Mouse (Mus musculus): ENCODE data around the gene Ubtd1. TPM values are rescaled to one million over a fixed set of nuclear protein-coding genes. Genes with fewer than 3 reads are reported as not detected.

The Ubtd1 gene
- polyA plus RNA-seq (2015; fragmentation: Nextera tagmentation; extraction: Ambion mirVana), result 13.4 and 14.8 TPM in 2 replicates

GRCm38 (mm10) chr19:41981595-41981927 lies at the start of gene Ubtd1:
Gene Ubtd1, plus strand, starts transcription at chr19:41981763.
- peak within 1 kb of the TSS; percentile 96 for H3K4me3 ChIP-seq (replicated peaks; ENCODE audit: low read length)
- no peak for ATAC-seq (ENCODE audit: insufficient read depth, low FRiP score)
- peak within 1 kb of the TSS; percentile 88 for H3K4me2 ChIP-seq (ENCODE audit: low read depth, low read length)
- peak within 1 kb of the TSS; percentile 91 for H3K9ac ChIP-seq (ENCODE audit: low read length)
- no peaks in the 10 kb centered on the region for H3K27me3 ChIP-seq (ENCODE audit: control insufficient read depth, insufficient read depth, low read length)
- peaks cover 12% of the 10 kb centered on the region for H3K4me1 ChIP-seq (ENCODE audit: control insufficient read depth, insufficient read depth, low read length)
- no peaks in the 10 kb centered on the region for H3K36me3 ChIP-seq (ENCODE audit: control insufficient read depth, insufficient read depth, low read length)
- H3K27ac ChIP-seq (ENCODE audit: low read length), result peak within 1 kb of the TSS; percentile 93
- H3K9me3 ChIP-seq (replicated peaks; ENCODE audit: control insufficient read depth, low read length), result no peaks in the 10 kb centered on the region
- 0% methylated on average over 33 of the region's 33 CpGs for WGBS

GRCm38 (mm10) chr19:41932686-41933085 lies 48.9 kb upstream of the Ubtd1 start:
- peak overlapping the region; percentile 96 for H3K4me3 ChIP-seq (replicated peaks; ENCODE audit: low read length)
- WGBS, result under 1% methylated on average over 28 of the region's 28 CpGs
- peak overlapping the region; percentile 87 for H3K4me2 ChIP-seq (ENCODE audit: low read depth, low read length)
- no peaks in the 10 kb centered on the region for H3K36me3 ChIP-seq (ENCODE audit: control insufficient read depth, insufficient read depth, low read length)
- peak overlapping the region; percentile 27; the same call in 1 of the 2 replicates for H3K27ac ChIP-seq (ENCODE audit: low read length)
- H3K9ac ChIP-seq (ENCODE audit: low read length), result peak overlapping the region; percentile 87
- ATAC-seq (ENCODE audit: insufficient read depth, low FRiP score), result no peak
- peaks cover 15% of the 10 kb centered on the region for H3K4me1 ChIP-seq (ENCODE audit: control insufficient read depth, insufficient read depth, low read length)
- H3K27me3 ChIP-seq (ENCODE audit: control insufficient read depth, insufficient read depth, low read length), result no peaks in the 10 kb centered on the region
- no peaks in the 10 kb centered on the region for H3K9me3 ChIP-seq (replicated peaks; ENCODE audit: control insufficient read depth, low read length)

- Histone ChIP-seq H3K4me2 (ENCODE audit: low read depth, low read length) (peak within 1 kb of the TSS; percentile 87), H3K9ac (ENCODE audit: low read length) (peak within 1 kb of the TSS; percentile 87), H3K36me3 (ENCODE audit: control insufficient read depth, insufficient read depth, low read length) (no peaks in the 10 kb centered on the region), H3K4me1 (ENCODE audit: control insufficient read depth, insufficient read depth, low read length) (peaks cover 15% of the 10 kb centered on the region), H3K9me3 (replicated peaks; ENCODE audit: control insufficient read depth, low read length) (no peaks in the 10 kb centered on the region), H3K27me3 (ENCODE audit: control insufficient read depth, insufficient read depth, low read length) (no peaks in the 10 kb centered on the region), H3K4me3 (replicated peaks; ENCODE audit: low read length) (peak within 1 kb of the TSS; percentile 96), H3K27ac (ENCODE audit: low read length) (peak within 1 kb of the TSS; percentile 27; the same call in 1 of the 2 replicates)
- WGBS, result under 1% methylated on average over 47 of the region's 47 CpGs
- ATAC-seq (ENCODE audit: insufficient read depth, low FRiP score), result peak; percentile 100
These were observed 48.1 kb upstream of the Ubtd1 start, which contains the start of the genes Exosc1 and Zdhhc16 for GRCm38 (mm10) chr19:41933179-41934086. Gene Exosc1, minus strand, starts transcription at chr19:41933423. Gene Zdhhc16, plus strand, starts transcription at chr19:41933480.

- Histone ChIP-seq H3K4me3 (replicated peaks; ENCODE audit: low read length) (peak overlapping the region; percentile 96), H3K27ac (ENCODE audit: low read length) (no peak overlapping the region), H3K36me3 (ENCODE audit: control insufficient read depth, insufficient read depth, low read length) (no peaks in the 10 kb centered on the region), H3K9ac (ENCODE audit: low read length) (peak overlapping the region; percentile 87), H3K27me3 (ENCODE audit: control insufficient read depth, insufficient read depth, low read length) (no peaks in the 10 kb centered on the region), H3K4me2 (ENCODE audit: low read depth, low read length) (peak overlapping the region; percentile 74), H3K4me1 (ENCODE audit: control insufficient read depth, insufficient read depth, low read length) (peaks cover 15% of the 10 kb centered on the region), H3K9me3 (replicated peaks; ENCODE audit: control insufficient read depth, low read length) (no peaks in the 10 kb centered on the region)
- 32% methylated on average over 6 of the region's 6 CpGs for WGBS
- ATAC-seq (ENCODE audit: insufficient read depth, low FRiP score), result no peak
These were observed 47.4 kb upstream of the Ubtd1 start for GRCm38 (mm10) chr19:41934124-41934523.

- Histone ChIP-seq H3K4me3 (replicated peaks; ENCODE audit: low read length) (no peak overlapping the region), H3K9ac (ENCODE audit: low read length) (no peak overlapping the region), H3K27me3 (ENCODE audit: control insufficient read depth, insufficient read depth, low read length) (no peaks in the 10 kb centered on the region), H3K27ac (ENCODE audit: low read length) (no peak overlapping the region), H3K36me3 (ENCODE audit: control insufficient read depth, insufficient read depth, low read length) (peaks cover 4% of the 10 kb centered on the region; the same call in 1 of the 2 replicates), H3K4me2 (ENCODE audit: low read depth, low read length) (no peak overlapping the region), H3K9me3 (replicated peaks; ENCODE audit: control insufficient read depth, low read length) (no peaks in the 10 kb centered on the region), H3K4me1 (ENCODE audit: control insufficient read depth, insufficient read depth, low read length) (peaks cover 15% of the 10 kb centered on the region)
- WGBS, result 81% methylated on average over 1 of the region's 1 CpGs
- no peak for ATAC-seq (ENCODE audit: insufficient read depth, low FRiP score)
These were observed 45.6 kb upstream of the Ubtd1 start for GRCm38 (mm10) chr19:41935921-41936320.

GRCm38 (mm10) chr19:41938539-41938938 lies 43.0 kb upstream of the Ubtd1 start:
- Histone ChIP-seq H3K9ac (ENCODE audit: low read length) (no peak overlapping the region), H3K27me3 (ENCODE audit: control insufficient read depth, insufficient read depth, low read length) (no peaks in the 10 kb centered on the region), H3K4me1 (ENCODE audit: control insufficient read depth, insufficient read depth, low read length) (peaks cover 8% of the 10 kb centered on the region), H3K36me3 (ENCODE audit: control insufficient read depth, insufficient read depth, low read length) (peaks cover 16% of the 10 kb centered on the region), H3K27ac (ENCODE audit: low read length) (no peak overlapping the region), H3K9me3 (replicated peaks; ENCODE audit: control insufficient read depth, low read length) (no peaks in the 10 kb centered on the region), H3K4me2 (ENCODE audit: low read depth, low read length) (no peak overlapping the region), H3K4me3 (replicated peaks; ENCODE audit: low read length) (no peak overlapping the region)
- WGBS, result 87% methylated on average over 5 of the region's 5 CpGs
- ATAC-seq (ENCODE audit: insufficient read depth, low FRiP score), result no peak

- Histone ChIP-seq H3K4me3 (replicated peaks; ENCODE audit: low read length) (no peak overlapping the region), H3K27me3 (ENCODE audit: control insufficient read depth, insufficient read depth, low read length) (no peaks in the 10 kb centered on the region), H3K9me3 (replicated peaks; ENCODE audit: control insufficient read depth, low read length) (no peaks in the 10 kb centered on the region), H3K9ac (ENCODE audit: low read length) (no peak overlapping the region), H3K4me1 (ENCODE audit: control insufficient read depth, insufficient read depth, low read length) (no peaks in the 10 kb centered on the region), H3K27ac (ENCODE audit: low read length) (no peak overlapping the region), H3K36me3 (ENCODE audit: control insufficient read depth, insufficient read depth, low read length) (peaks cover 42% of the 10 kb centered on the region), H3K4me2 (ENCODE audit: low read depth, low read length) (no peak overlapping the region)
- 85% methylated on average over 7 of the region's 7 CpGs for WGBS
- no peak for ATAC-seq (ENCODE audit: insufficient read depth, low FRiP score)
These were observed 37.7 kb upstream of the Ubtd1 start for GRCm38 (mm10) chr19:41943841-41944240.

- ATAC-seq (ENCODE audit: insufficient read depth, low FRiP score), result no peak
- H3K27ac ChIP-seq (ENCODE audit: low read length), result no peak overlapping the region
- no peaks in the 10 kb centered on the region for H3K4me1 ChIP-seq (ENCODE audit: control insufficient read depth, insufficient read depth, low read length)
- H3K27me3 ChIP-seq (ENCODE audit: control insufficient read depth, insufficient read depth, low read length), result no peaks in the 10 kb centered on the region
- H3K9me3 ChIP-seq (replicated peaks; ENCODE audit: control insufficient read depth, low read length), result no peaks in the 10 kb centered on the region
- 71% methylated on average over 4 of the region's 4 CpGs for WGBS
- H3K4me3 ChIP-seq (replicated peaks; ENCODE audit: low read length), result no peak overlapping the region
- H3K9ac ChIP-seq (ENCODE audit: low read length), result no peak overlapping the region
- peaks cover 40% of the 10 kb centered on the region for H3K36me3 ChIP-seq (ENCODE audit: control insufficient read depth, insufficient read depth, low read length)
- no peak overlapping the region for H3K4me2 ChIP-seq (ENCODE audit: low read depth, low read length)
These were observed 29.3 kb upstream of the Ubtd1 start for GRCm38 (mm10) chr19:41952287-41952686.

GRCm38 (mm10) chr19:41953574-41953973 lies 28.0 kb upstream of the Ubtd1 start:
- no peak overlapping the region for H3K4me2 ChIP-seq (ENCODE audit: low read depth, low read length)
- no peak overlapping the region for H3K27ac ChIP-seq (ENCODE audit: low read length)
- H3K9ac ChIP-seq (ENCODE audit: low read length), result no peak overlapping the region
- H3K4me3 ChIP-seq (replicated peaks; ENCODE audit: low read length), result no peak overlapping the region
- peaks cover 35% of the 10 kb centered on the region for H3K36me3 ChIP-seq (ENCODE audit: control insufficient read depth, insufficient read depth, low read length)
- no peak for ATAC-seq (ENCODE audit: insufficient read depth, low FRiP score)
- 89% methylated on average over 3 of the region's 3 CpGs for WGBS
- H3K9me3 ChIP-seq (replicated peaks; ENCODE audit: control insufficient read depth, low read length), result no peaks in the 10 kb centered on the region
- no peaks in the 10 kb centered on the region for H3K27me3 ChIP-seq (ENCODE audit: control insufficient read depth, insufficient read depth, low read length)
- no peaks in the 10 kb centered on the region for H3K4me1 ChIP-seq (ENCODE audit: control insufficient read depth, insufficient read depth, low read length)
